Mouse (Mus musculus) adrenal gland (tissue): ENCODE measurements around the gene BC049730.

Experiments
- intact Hi-C: fragments of 180-260 bp; cut with DNase I; formaldehyde crosslinking; loops from one replicate; pipeline ENCODE4 v1.15.1; 2025

BC049730 gene

GRCm38 (mm10) chr7:24761161-24761560, 52.1 kb downstream of the BC049730 start:
- intact Hi-C loops = no loop called here

DNA sequence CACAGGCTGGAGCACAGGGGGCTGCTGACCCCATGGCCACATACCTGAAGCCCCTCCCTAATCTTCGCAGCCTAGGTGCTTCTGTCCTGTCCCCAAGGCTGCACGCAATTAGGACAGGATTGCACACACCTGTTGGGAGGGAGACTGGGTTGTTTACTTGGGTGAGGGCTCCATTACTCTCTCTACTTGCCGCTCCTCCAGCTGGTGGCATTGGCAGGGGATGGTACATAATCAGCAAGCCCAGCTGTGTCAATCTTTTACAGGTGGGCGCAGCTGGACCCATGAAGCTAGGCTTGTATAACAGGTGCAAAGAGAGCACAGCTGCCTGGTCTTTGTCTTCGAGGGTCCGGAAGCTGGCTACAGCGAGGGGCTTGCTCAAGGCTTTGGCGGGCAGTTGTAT, 53.5 kb downstream of the BC049730 start:
- intact Hi-C loops = no loop called here
